Mouse (Mus musculus) olfactory bulb, adult 2 months (tissue): ENCODE measurements at regions not wholly inside any gene's neighbourhood (a gene's known extent, or its start where the extent isn't known, plus 50 kb on each side); places are given as distances from the start of the nearest gene placed in this dataset.

Source experiments
- H3K27ac ChIP-seq: fragments of 200-500 bp; 2 replicates; pipeline ENCODE4 v1.5.1; 2012; ENCODE audit warnings: low read depth, low read length; ENCODE audit not compliant: insufficient read depth
- H3K4me1 ChIP-seq: fragments of 200-500 bp; 2 replicates; pipeline ENCODE4 v1.6.1; 2012; ENCODE audit warnings: low read length; ENCODE audit not compliant: control insufficient read depth, insufficient read depth
- H3K4me3 ChIP-seq: fragments of 200-500 bp; 2 replicates; pipeline ENCODE4 v1.5.1; 2012; ENCODE audit warnings: mild to moderate bottlenecking, low read depth, low read length, moderate library complexity; ENCODE audit not compliant: insufficient read depth
- CTCF ChIP-seq: fragments of 200-500 bp; IDR thresholded peaks from 2 replicates; pipeline ENCODE4 v1.5.1; 2012; ENCODE audit warnings: low read depth, mild to moderate bottlenecking, low read length, moderate library complexity; ENCODE audit not compliant: insufficient read depth
- POLR2A ChIP-seq: fragments of 200-500 bp; IDR thresholded peaks from 2 replicates; pipeline ENCODE4 v1.6.1; 2012; ENCODE audit warnings: mild to moderate bottlenecking, low read depth, low read length, moderate library complexity; ENCODE audit not compliant: insufficient read depth
- WGBS: fragments of 180-500 bp; shearing (Covaris S2); methylation state at CpG from one replicate; pipeline ENCODE4 v1.1.7; 2018; 5-methylcytosine and 5-hydroxymethylcytosine counted together

DNA sequence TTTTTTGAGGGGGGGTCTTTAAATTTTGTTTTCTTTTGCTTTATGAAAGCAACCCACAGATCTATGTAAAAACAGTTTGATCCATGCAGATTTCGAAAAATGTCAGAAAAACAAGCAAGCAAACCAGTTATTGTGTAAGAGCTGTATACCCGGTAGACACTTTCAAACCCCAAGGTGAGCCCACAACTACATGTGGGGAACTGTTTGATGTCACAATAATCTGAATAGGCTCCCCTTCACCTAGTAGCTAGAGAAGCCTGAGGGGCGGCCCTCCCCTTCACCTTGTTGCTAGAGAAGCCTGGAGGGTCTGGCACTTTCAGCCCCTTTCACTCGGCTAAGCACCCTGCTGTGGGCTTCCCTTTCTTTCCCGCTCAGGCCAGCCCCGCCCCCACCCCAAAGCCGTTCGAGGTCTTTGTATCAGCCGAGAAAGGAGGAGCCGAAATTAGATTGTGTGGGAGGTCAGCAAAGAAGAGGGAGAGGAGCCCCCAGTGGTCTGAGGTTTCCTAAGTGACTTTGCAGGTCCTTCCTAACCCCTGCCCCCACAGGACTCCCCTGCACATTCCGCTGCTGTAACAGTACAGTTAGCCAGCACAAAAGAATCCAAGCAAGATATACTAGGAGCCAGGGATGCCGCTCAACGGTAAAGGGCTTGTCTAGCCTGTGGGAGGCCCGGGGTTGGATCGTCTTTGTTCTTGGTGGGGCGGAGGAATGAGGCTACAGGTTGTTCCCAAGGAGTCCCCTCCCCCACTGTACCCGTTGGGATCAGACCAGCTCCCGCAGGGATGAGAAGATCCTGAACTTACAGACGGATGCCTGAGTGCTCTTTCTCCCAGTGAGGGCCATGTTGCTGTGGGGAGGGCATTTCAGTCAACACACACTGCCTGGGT lies 89.7 kb upstream of the Itga6 start:
- H3K4me1 ChIP-seq = peaks cover 17% of the 10 kb centered on the region
- TF ChIP-seq CTCF = no peak
- TF ChIP-seq POLR2A = no peak
- WGBS = 8% methylated on average over 19 of the region's 19 CpGs
- no peak overlapping the region for H3K27ac ChIP-seq
- peak overlapping the region; percentile 39 for H3K4me3 ChIP-seq

DNA sequence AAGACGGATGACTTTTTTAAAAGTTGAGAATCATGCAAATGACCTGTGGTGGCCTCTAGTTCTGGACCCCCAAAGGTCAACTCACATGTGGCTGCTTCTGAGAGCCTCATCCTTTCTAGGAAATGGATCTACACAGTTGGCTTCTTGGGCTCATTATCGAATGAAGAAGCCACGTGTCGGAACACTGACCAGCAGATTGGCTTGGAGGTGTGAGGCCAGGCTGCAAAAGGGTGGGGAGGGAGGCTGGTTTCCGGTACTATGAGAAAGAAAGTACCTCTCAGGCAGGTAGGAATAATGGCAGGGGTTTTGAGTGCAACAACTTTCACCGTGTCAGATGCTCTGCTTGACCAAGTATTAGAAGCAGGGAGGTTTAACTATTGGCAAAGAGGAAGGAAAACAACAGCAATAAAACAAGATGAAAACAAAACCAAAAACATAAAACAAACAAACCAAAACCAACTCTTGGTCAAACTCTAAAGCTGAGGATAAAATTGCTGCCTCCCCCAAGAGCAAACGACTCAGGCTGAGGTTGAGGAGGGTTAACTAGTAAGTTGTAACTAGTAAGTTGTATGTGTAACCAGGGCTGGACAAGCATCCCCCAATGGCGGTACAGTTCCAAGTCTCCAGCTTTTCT lies 88.7 kb upstream of the Itga6 start:
- Histone ChIP-seq H3K4me3 (no peak overlapping the region), H3K4me1 (peaks cover 17% of the 10 kb centered on the region), H3K27ac (no peak overlapping the region)
- 74% methylated on average over 8 of the region's 8 CpGs for WGBS
- TF ChIP-seq CTCF (no peak), POLR2A (no peak)

DNA sequence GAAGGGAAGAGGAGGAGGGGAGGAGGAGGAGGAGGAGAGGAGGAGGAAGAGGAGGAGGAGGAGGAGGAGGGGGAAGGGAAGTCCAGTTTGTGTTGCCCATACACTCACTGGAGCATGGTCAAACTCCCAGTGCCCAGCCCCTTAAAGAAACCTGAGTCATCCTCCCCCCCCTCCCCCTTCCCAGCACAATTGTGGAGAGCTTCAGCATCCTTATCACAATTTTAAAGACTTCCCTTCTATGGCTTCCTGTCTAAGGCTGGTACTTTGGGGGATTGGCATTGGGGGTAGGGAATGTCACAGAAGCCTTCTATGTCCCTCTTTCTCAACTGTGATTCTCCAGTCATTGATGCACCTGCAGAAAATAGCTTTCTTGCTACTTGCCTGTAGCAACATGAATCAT lies 84.0 kb upstream of the Itga6 start:
- TF ChIP-seq CTCF = no peak
- no peak for TF ChIP-seq POLR2A
- no peak overlapping the region for H3K4me3 ChIP-seq
- no peak overlapping the region for H3K27ac ChIP-seq
- peaks cover 2% of the 10 kb centered on the region for H3K4me1 ChIP-seq

DNA sequence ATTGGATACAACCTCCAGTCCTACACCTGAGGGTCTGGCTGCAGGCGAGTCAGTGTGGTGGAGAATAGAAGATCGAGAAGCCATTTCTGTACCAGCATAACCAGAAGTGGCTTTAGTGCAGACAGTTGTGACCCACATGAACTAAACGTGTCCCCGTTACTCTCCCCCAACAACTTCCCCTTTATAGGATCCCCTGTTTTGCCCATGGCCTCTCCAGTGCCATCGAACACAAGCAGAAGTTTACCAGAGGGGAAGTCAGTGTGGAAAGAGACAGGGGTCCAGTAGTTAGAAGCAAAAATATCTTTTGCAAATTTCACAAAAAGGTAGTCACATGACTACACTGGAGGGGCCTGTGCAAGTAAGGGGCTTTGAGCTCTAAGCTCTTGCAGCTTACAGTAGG lies 83.4 kb upstream of the Itga6 start:
- TF ChIP-seq CTCF (no peak), POLR2A (no peak)
- 94% methylated on average over 5 of the region's 5 CpGs for WGBS
- Histone ChIP-seq H3K4me1 (no peaks in the 10 kb centered on the region; the same call in 1 of the 2 replicates), H3K4me3 (no peak overlapping the region), H3K27ac (no peak overlapping the region)

DNA sequence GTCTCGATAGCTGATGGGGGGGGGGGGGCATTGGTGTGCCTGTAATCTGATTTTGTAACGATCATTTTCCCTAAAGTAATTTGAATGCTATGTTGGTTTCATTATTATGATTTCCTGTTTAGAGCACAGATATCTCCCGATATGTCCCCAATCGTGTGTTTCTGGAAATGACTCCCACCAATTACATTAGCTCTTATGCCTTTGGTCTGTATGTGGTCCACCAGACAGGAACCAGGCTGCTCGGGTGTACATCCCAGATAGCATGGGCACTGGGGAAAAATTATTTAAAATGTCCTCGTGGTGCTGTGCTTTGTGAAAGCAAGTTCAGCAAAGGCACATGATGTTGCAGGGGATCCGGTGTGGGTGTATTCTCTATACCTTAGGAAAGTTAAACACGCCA lies 82.0 kb upstream of the Itga6 start:
- no peak overlapping the region for H3K4me3 ChIP-seq
- TF ChIP-seq POLR2A (no peak), CTCF (no peak)
- 89% methylated on average over 8 of the region's 8 CpGs for WGBS
- H3K4me1 ChIP-seq = peaks cover 2% of the 10 kb centered on the region; the same call in 1 of the 2 replicates
- no peak overlapping the region for H3K27ac ChIP-seq

DNA sequence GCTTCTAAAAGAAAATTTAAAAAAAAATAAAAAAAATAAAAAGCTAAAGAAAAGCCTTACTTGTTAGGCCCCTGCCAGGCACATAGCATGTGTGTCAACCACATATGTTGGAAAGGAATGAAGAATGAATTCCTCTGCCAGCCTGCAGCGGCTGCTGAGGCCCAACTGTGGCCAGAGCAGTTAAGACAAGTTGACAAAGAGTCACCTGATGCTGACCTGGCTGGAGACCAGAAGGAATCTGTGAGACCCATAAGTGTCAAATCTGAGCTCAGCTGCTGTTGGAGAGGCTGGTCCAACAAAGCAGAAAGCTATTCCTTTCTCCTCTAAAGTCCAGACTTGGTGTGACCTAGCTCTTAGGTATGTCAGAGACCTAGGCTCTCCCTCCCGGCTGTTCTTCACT lies 78.5 kb upstream of the Itga6 start:
- TF ChIP-seq POLR2A = no peak
- no peak for TF ChIP-seq CTCF
- H3K27ac ChIP-seq = no peak overlapping the region
- H3K4me3 ChIP-seq = no peak overlapping the region
- 82% methylated on average over 2 of the region's 2 CpGs for WGBS
- H3K4me1 ChIP-seq = peaks cover 2% of the 10 kb centered on the region; the same call in 1 of the 2 replicates

DNA sequence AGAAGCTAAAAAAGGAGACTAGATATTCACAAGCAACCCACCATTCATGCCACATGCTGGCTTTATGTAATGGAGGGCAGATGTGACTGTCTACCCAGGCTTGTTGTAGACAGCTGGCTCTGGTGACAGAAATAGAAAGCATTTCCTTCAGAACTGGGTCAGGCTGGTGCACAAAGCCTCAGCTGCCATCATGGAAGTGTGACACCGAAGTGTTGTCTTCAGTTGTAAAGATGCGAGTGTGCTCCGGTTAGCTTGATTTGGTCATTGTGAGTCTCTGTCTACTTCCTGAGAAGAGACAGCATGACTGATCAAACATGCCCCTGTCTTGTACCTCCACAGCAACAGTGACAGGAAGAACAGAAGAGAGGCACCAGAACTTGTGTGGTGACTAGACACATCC lies 77.7 kb upstream of the Itga6 start:
- TF ChIP-seq POLR2A = no peak
- no peak for TF ChIP-seq CTCF
- H3K4me3 ChIP-seq = no peak overlapping the region
- H3K27ac ChIP-seq = peak overlapping the region; percentile 43; the same call in 1 of the 2 replicates
- peaks cover 2% of the 10 kb centered on the region; the same call in 1 of the 2 replicates for H3K4me1 ChIP-seq
- 76% methylated on average over 3 of the region's 3 CpGs for WGBS

DNA sequence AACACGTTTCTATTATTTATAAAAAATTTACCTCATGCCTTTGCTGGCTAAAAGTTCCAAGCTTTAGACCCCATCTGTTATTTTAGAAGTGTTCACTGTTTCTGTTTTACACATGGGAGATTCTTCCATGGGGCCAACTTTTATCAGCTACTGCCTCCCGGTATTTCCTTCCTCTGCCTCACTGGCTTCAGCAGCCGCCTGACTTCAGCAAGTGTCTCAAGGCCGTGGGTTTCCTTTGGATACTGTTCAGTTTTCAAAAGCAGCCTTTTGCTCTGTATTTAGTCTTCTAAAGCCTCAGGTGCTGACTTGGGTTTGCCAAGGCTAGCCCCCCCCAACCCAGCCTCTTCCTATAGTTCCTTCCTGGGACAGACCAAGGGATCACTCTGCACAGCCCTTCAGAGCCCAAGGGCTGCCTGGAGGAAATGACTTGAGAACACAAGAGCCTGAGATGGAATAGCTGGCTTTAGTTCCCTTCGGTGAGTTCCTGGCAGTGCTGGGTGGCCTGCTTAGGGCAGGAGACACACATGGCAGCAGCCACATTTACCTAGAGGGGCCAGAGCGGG lies 75.1 kb upstream of the Itga6 start:
- WGBS = 92% methylated on average over 6 of the region's 6 CpGs

DNA sequence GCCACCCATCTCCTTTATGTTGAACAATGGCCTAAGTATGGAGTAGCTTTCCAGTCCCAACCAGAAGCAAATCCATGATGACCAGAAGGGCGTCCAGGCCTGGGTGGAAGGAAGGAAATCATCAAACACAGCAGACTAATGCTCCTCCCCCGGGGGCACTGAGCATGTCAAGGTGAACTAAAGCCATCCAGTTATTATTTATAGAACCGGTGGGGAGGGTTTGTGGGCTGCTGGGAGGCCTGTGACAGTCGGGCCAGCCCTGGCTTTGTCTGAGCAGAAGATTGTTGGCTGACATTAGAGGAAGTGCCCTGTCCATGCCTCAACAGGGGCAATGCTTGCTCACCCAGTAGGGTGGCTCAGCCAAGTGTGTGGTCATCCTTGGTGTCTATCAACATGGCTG lies 74.5 kb upstream of the Itga6 start:
- Histone ChIP-seq H3K4me3 (no peak overlapping the region), H3K4me1 (peaks cover 10% of the 10 kb centered on the region), H3K27ac (no peak overlapping the region)
- no peak for TF ChIP-seq CTCF
- TF ChIP-seq POLR2A = no peak
- WGBS = 88% methylated on average over 4 of the region's 4 CpGs

More for the DNA sequence above, 75.1 kb upstream of the Itga6 start:
- no peak for TF ChIP-seq POLR2A
- TF ChIP-seq CTCF = no peak
- Histone ChIP-seq H3K27ac (no peak overlapping the region), H3K4me1 (peaks cover 10% of the 10 kb centered on the region), H3K4me3 (no peak overlapping the region)
